Mouse (Mus musculus): ENCODE data around the gene Olfr1166. TPM values are rescaled to one million over a fixed set of nuclear protein-coding genes. Genes with fewer than 3 reads are reported as not detected.
"Not testable (repeated sequence)": the region's sequence is repeated elsewhere in the genome, so short reads cannot be mapped to it uniquely, and the experiment has no call there.

Gene Olfr1166
- not detected in 2 replicates for polyA plus RNA-seq (2012; ENCODE audit: insufficient read depth, insufficient read length, low replicate concordance, missing spikeins)

DNA sequence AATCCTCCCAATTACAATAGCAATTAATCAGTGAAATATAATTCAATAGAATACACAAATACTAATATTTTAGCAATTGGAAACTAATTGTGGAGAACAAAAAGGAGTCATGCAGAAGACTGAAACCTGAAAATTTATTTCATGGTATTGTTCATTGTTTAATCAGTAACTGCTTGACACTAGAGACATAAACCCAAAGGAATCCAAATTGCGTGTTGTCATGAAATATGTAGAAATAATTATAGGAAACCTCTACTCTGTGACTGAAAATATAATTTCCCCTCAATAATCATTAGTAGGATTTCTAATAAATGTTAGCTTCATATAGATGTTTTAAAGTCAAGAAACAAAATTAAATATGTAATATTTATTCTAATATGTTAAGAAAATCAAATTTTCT is at the start of gene Olfr1166:
TSS of gene Olfr1166 (minus strand) at position 101 of the 400 bp plus-strand sequence.
- no peak within 1 kb of the TSS for H3K4me3 ChIP-seq (ENCODE audit: insufficient read depth, low read depth, low read length)
- no peak for TF ChIP-seq CTCF (IDR thresholded peaks at IDR 0.05; ENCODE audit: insufficient read depth, low read depth, low read length)
- TF ChIP-seq POLR2A (IDR thresholded peaks at IDR 0.05; ENCODE audit: insufficient read depth, low read depth, low read length): no peak
- 90% methylated on average over 1 of the region's 1 CpGs for WGBS
- H3K27ac ChIP-seq (ENCODE audit: insufficient read depth, low read depth, low read length): no peak within 1 kb of the TSS
- no peaks in the 10 kb centered on the region for H3K4me1 ChIP-seq (ENCODE audit: control insufficient read depth, insufficient read depth, low read length)

DNA sequence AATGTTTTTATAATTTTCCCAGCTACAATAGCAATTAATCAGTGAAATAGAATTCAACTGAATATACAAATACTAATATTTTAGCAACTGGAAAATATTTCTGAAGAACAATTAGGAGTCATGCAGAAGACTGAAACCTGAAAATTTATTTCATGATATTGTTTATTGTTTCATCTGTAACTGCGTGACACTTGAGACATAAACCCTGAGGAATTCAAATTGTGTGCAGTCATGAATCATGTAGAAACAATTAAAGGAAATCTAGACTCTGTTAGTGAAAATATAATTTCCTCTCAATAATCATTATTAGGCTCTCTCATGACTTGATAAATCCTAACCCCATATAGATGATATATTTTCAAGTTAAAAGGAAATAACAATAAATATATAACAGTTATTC is 27.0 kb upstream of the Olfr1166 start, which contains the start of gene Olfr1167:
TSS of gene Olfr1167 (minus strand) at position 101 of the 400 bp plus-strand sequence.
- not testable (repeated sequence) for H3K4me3 ChIP-seq (ENCODE audit: insufficient read depth, low read depth, low read length); H3K27ac ChIP-seq (ENCODE audit: insufficient read depth, low read depth, low read length); H3K4me1 ChIP-seq (ENCODE audit: control insufficient read depth, insufficient read depth, low read length)
- WGBS: 90% methylated on average over 1 of the region's 1 CpGs

DNA sequence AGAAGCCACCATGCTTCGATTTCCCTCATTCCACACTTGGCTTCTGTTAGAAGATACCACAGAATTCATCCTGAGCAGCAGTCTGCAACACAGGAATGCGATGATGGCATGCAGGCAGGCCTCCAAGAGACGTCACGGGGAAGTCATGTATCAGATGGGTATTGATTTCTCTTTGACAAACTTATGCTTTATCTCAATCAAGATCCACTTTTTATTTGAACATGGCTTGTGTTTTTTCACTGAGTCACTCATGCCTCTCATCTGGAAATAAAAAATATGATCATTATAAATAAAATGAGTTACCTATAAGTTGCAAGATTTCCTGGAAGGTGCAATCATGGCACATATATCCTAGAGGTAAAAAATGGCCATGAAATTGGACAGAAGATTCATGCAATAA is 34.2 kb downstream of the Olfr1166 start, which contains the start of gene Olfr1164:
TSS of gene Olfr1164 (minus strand) at position 101 of the 400 bp plus-strand sequence.
- H3K4me3 ChIP-seq (ENCODE audit: insufficient read depth, low read depth, low read length): no peak within 1 kb of the TSS
- 78% methylated on average over 4 of the region's 4 CpGs for WGBS
- TF ChIP-seq POLR2A (IDR thresholded peaks at IDR 0.05; ENCODE audit: insufficient read depth, low read depth, low read length) (no peak), CTCF (IDR thresholded peaks at IDR 0.05; ENCODE audit: insufficient read depth, low read depth, low read length) (no peak)
- H3K27ac ChIP-seq (ENCODE audit: insufficient read depth, low read depth, low read length): no peak within 1 kb of the TSS
- no peaks in the 10 kb centered on the region for H3K4me1 ChIP-seq (ENCODE audit: control insufficient read depth, insufficient read depth, low read length)

Other genes starting within 250 kb of the Olfr1166 start
- not detected in 2 replicates for gene Olfr1153, start 233.3 kb downstream of the Olfr1166 start, polyA plus RNA-seq (2012; ENCODE audit: insufficient read depth, insufficient read length, low replicate concordance, missing spikeins)
- not detected in 2 replicates for gene Olfr1154, start 223.1 kb downstream of the Olfr1166 start, polyA plus RNA-seq (2012; ENCODE audit: insufficient read depth, insufficient read length, low replicate concordance, missing spikeins)
- not detected in 2 replicates for gene Olfr1155, start 183.1 kb downstream of the Olfr1166 start, polyA plus RNA-seq (2012; ENCODE audit: insufficient read depth, insufficient read length, low replicate concordance, missing spikeins)
- gene Olfr1156, start 175.2 kb downstream of the Olfr1166 start, polyA plus RNA-seq (2012; ENCODE audit: insufficient read depth, insufficient read length, low replicate concordance, missing spikeins): not detected in 2 replicates
- not detected in 2 replicates for gene Olfr1157, start 160.0 kb downstream of the Olfr1166 start, polyA plus RNA-seq (2012; ENCODE audit: insufficient read depth, insufficient read length, low replicate concordance, missing spikeins)
- gene Olfr74, start 153.6 kb downstream of the Olfr1166 start, polyA plus RNA-seq (2012; ENCODE audit: insufficient read depth, insufficient read length, low replicate concordance, missing spikeins): not detected in 2 replicates
- not detected in 2 replicates for gene Olfr1158, start 138.2 kb downstream of the Olfr1166 start, polyA plus RNA-seq (2012; ENCODE audit: insufficient read depth, insufficient read length, low replicate concordance, missing spikeins)
- not detected in 2 replicates for gene Olfr1160, start 120.0 kb downstream of the Olfr1166 start, polyA plus RNA-seq (2012; ENCODE audit: insufficient read depth, insufficient read length, low replicate concordance, missing spikeins)
- gene Olfr1161, start 105.5 kb downstream of the Olfr1166 start, polyA plus RNA-seq (2012; ENCODE audit: insufficient read depth, insufficient read length, low replicate concordance, missing spikeins): not detected in 2 replicates
- not detected in 2 replicates for gene Olfr73, start 90.6 kb downstream of the Olfr1166 start, polyA plus RNA-seq (2012; ENCODE audit: insufficient read depth, insufficient read length, low replicate concordance, missing spikeins)
- gene Olfr1162, start 77.1 kb downstream of the Olfr1166 start, polyA plus RNA-seq (2012; ENCODE audit: insufficient read depth, insufficient read length, low replicate concordance, missing spikeins): not detected in 2 replicates
- gene Olfr1163, start 56.4 kb downstream of the Olfr1166 start, polyA plus RNA-seq (2012; ENCODE audit: insufficient read depth, insufficient read length, low replicate concordance, missing spikeins): not detected in 2 replicates
- not detected in 2 replicates for gene Olfr1164, start 34.3 kb downstream of the Olfr1166 start, polyA plus RNA-seq (2012; ENCODE audit: insufficient read depth, insufficient read length, low replicate concordance, missing spikeins)
- gene Olfr1167, start 26.9 kb upstream of the Olfr1166 start, polyA plus RNA-seq (2012; ENCODE audit: insufficient read depth, insufficient read length, low replicate concordance, missing spikeins): not detected in 2 replicates
- not detected in 2 replicates for gene Olfr1168, start 53.6 kb upstream of the Olfr1166 start, polyA plus RNA-seq (2012; ENCODE audit: insufficient read depth, insufficient read length, low replicate concordance, missing spikeins)
- not detected in 2 replicates for gene Olfr1170, start 100.1 kb upstream of the Olfr1166 start, polyA plus RNA-seq (2012; ENCODE audit: insufficient read depth, insufficient read length, low replicate concordance, missing spikeins)
- not detected in 2 replicates for gene Olfr1173, start 151.6 kb upstream of the Olfr1166 start, polyA plus RNA-seq (2012; ENCODE audit: insufficient read depth, insufficient read length, low replicate concordance, missing spikeins)
- not detected in 2 replicates for gene Olfr1174-ps, start 186.9 kb upstream of the Olfr1166 start, polyA plus RNA-seq (2012; ENCODE audit: insufficient read depth, insufficient read length, low replicate concordance, missing spikeins)
- not detected in 2 replicates for gene Olfr1175-ps, start 198.9 kb upstream of the Olfr1166 start, polyA plus RNA-seq (2012; ENCODE audit: insufficient read depth, insufficient read length, low replicate concordance, missing spikeins)
- gene Olfr1176, start 208.4 kb upstream of the Olfr1166 start, polyA plus RNA-seq (2012; ENCODE audit: insufficient read depth, insufficient read length, low replicate concordance, missing spikeins): not detected in 2 replicates
- gene Olfr1177-ps, start 218.2 kb upstream of the Olfr1166 start, polyA plus RNA-seq (2012; ENCODE audit: insufficient read depth, insufficient read length, low replicate concordance, missing spikeins): not detected in 2 replicates

Measured in olfactory bulb, adult 2 months (tissue).